Mouse (Mus musculus) frontal cortex, postnatal 14 days (tissue): ENCODE data around the gene Spata2.

Experiments
- DNase-seq, 2 experiments: peaks; one replicate each; pipeline ENCODE4 v3.0.0; 2022; ENCODE audit warnings: low spot score in 2 of 2

Gene Spata2

GRCm38 (mm10) chr2:167449331-167450275, 43.1 kb downstream of the Spata2 start:
- DNase-seq, result no peak

GRCm38 (mm10) chr2:167447629-167448028, 45.1 kb downstream of the Spata2 start:
- no peak for DNase-seq

- DNase-seq, result no peak
These were observed 45.5 kb downstream of the Spata2 start for GRCm38 (mm10) chr2:167447207-167447606.

GRCm38 (mm10) chr2:167445911-167446780, 46.5 kb downstream of the Spata2 start:
- DNase-seq, result no peak

GRCm38 (mm10) chr2:167443411-167444193, 49.1 kb downstream of the Spata2 start:
- DNase-seq, result no peak

- no peak for DNase-seq
These were observed 53.3 kb downstream of the Spata2 start for GRCm38 (mm10) chr2:167439422-167439821.

- DNase-seq, result no peak
These were observed 56.3 kb downstream of the Spata2 start for GRCm38 (mm10) chr2:167436371-167436770.

GRCm38 (mm10) chr2:167435631-167436030, 57.1 kb downstream of the Spata2 start:
- no peak for DNase-seq

- no peak for DNase-seq
These were observed 58.1 kb downstream of the Spata2 start for GRCm38 (mm10) chr2:167434570-167434969.

GRCm38 (mm10) chr2:167431418-167431776, 61.3 kb downstream of the Spata2 start:
- DNase-seq, result no peak
